In the genomic region with DNA sequence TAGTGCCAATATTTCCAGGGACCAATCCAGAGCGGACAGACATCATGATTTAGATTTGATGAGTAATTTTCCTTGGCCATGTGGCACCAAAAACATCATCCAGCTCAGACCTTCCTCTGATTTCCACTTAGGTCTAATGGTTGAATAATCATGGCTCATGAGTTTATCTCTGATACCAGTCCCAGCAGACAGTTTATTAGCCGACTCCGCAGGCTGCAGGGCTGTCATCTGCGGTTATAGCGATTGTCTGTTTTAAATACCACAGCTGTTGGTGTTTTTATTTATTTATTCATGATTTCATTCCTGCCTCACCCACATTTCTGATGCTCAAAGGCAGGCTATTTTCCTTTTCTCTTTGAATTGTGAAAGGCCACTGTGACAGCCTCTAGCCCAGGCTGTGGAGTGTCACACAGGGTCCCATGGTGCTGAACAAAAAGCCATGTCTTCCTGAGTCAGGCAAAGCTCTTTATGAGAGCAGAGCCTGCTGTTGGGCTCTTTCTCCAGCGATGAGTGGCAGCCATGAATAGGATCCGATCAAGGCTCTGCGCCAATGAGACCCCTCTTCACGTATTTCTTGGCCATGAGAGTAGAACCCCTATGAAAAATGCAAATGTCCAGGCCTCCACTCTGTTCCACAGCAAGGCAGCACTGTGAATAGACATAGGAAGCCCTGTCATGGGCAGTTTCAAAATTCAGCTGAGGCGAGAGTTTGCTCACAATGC, we compare ENCODE assay signal across 13 mouse cellular contexts.
A peak's percentile ranks its signal among the peaks of the same experiment; 100 is the strongest.
DNase-seq lines count a peak whose midpoint lies in the region; ATAC-seq and TF ChIP-seq lines count a peak whose summit lies in the region.
"Had no signal": no experiment of that assay in that cellular context is flagged by ENCODE, and none has a peak within 500 bp of the region (broad histone marks: within the 10 kb centered on the region; RNA-seq: fewer than 3 reads in every experiment).

No protein-coding gene starts in this region.

- no peak overlapping the region for H3K4me3 ChIP-seq in lung, embryonic 14.5 days (ENCODE audit: low read depth, low read length)
- no peak overlapping the region for H3K4me3 ChIP-seq in hindbrain, postnatal 0 days (ENCODE audit: low read length)
- H3K4me3 ChIP-seq in neural tube, embryonic 13.5 days: no peak overlapping the region
- H3K4me3 ChIP-seq: heart, embryonic 13.5 days; intestine, embryonic 15.5 days; lung, embryonic 15.5 days; myocyte had no signal

- no peaks in the 10 kb centered on the region for H3K9me3 ChIP-seq in lung, embryonic 14.5 days (ENCODE audit: low read depth, low read length)
- no peaks in the 10 kb centered on the region for H3K9me3 ChIP-seq in hindbrain, postnatal 0 days (ENCODE audit: low read length)
- H3K9me3 ChIP-seq in neural tube, embryonic 13.5 days: no peaks in the 10 kb centered on the region
- H3K9me3 ChIP-seq: heart, embryonic 13.5 days; intestine, embryonic 15.5 days; lung, embryonic 15.5 days had no signal

- no peaks in the 10 kb centered on the region for H3K36me3 ChIP-seq in lung, embryonic 14.5 days (ENCODE audit: insufficient read depth)
- H3K36me3 ChIP-seq in hindbrain, postnatal 0 days (ENCODE audit: insufficient read depth, low read length): no peaks in the 10 kb centered on the region
- H3K36me3 ChIP-seq in neural tube, embryonic 13.5 days: no peaks in the 10 kb centered on the region
- H3K36me3 ChIP-seq: heart, embryonic 13.5 days; intestine, embryonic 15.5 days; lung, embryonic 15.5 days had no signal

- ATAC-seq in lung, embryonic 14.5 days (ENCODE audit: insufficient read depth): 0 out of 2 replicates have a peak, but pooled peaks have one; percentile 38
- peak; percentile 97 for ATAC-seq in hindbrain, postnatal 0 days
- peak; percentile 81 for ATAC-seq in neural tube, embryonic 13.5 days (ENCODE audit: low read depth)
- ATAC-seq: intestine, embryonic 15.5 days had no signal

- peak; percentile 35 to 56 for DNase-seq in cerebellum, postnatal 10 days
- no peak for DNase-seq in cerebellum, adult 9-10 months
- no peak for DNase-seq in lung, embryonic 14.5 days
- no peak for DNase-seq in lung, postnatal 10 days
- peak; percentile 79 for DNase-seq in hindbrain, postnatal 0 days (ENCODE audit: low spot score)
- no peak for DNase-seq in lung, postnatal 25 days (ENCODE audit: low spot score)
- DNase-seq in urinary bladder, postnatal 4 days (ENCODE audit: low spot score in 2 of 2): no peak
- DNase-seq: cerebellum, adult 18-20 months had no signal

- H3K27ac ChIP-seq in lung, embryonic 14.5 days (ENCODE audit: low read depth): no peak overlapping the region
- peak overlapping the region; percentile 59 for H3K27ac ChIP-seq in hindbrain, postnatal 0 days
- peak overlapping the region; percentile 72; the same call in 1 of the 2 replicates for H3K27ac ChIP-seq in neural tube, embryonic 13.5 days (replicated peaks)
- H3K27ac ChIP-seq: heart, embryonic 13.5 days; intestine, embryonic 15.5 days; lung, embryonic 15.5 days had no signal

- TF ChIP-seq CTCF in lung, embryonic 14.5 days (IDR thresholded peaks at IDR 0.05; ENCODE audit: low read depth): no peak
- TF ChIP-seq CTCF in hindbrain, postnatal 0 days (IDR thresholded peaks at IDR 0.05; ENCODE audit: low read depth): no peak

- no peak overlapping the region for H3K4me2 ChIP-seq in lung, embryonic 14.5 days
- no peak overlapping the region for H3K4me2 ChIP-seq in hindbrain, postnatal 0 days (ENCODE audit: low read depth, low read length)
- H3K4me2 ChIP-seq in neural tube, embryonic 13.5 days: no peak overlapping the region
- H3K4me2 ChIP-seq: heart, embryonic 13.5 days; intestine, embryonic 15.5 days; lung, embryonic 15.5 days had no signal

- no peak overlapping the region for H3K9ac ChIP-seq in lung, embryonic 14.5 days
- H3K9ac ChIP-seq in hindbrain, postnatal 0 days (replicated peaks; ENCODE audit: low read length): no peak overlapping the region
- H3K9ac ChIP-seq in neural tube, embryonic 13.5 days: no peak overlapping the region
- H3K9ac ChIP-seq: heart, embryonic 13.5 days; intestine, embryonic 15.5 days; lung, embryonic 15.5 days had no signal

- WGBS in lung, embryonic 14.5 days: 72% methylated on average over 10 of the region's 10 CpGs
- 31% methylated on average over 10 of the region's 10 CpGs for whole genome bisulfite sequencing in hindbrain, postnatal 0 days
- WGBS in neural tube, embryonic 13.5 days: 58% methylated on average over 10 of the region's 10 CpGs

- H3K4me1 ChIP-seq in lung, embryonic 14.5 days (ENCODE audit: insufficient read depth): no peaks in the 10 kb centered on the region
- H3K4me1 ChIP-seq in hindbrain, postnatal 0 days (ENCODE audit: insufficient read depth, low read length): peaks cover 3% of the 10 kb centered on the region; the same call in 1 of the 2 replicates
- H3K4me1 ChIP-seq in neural tube, embryonic 13.5 days (replicated peaks): peaks cover 11% of the 10 kb centered on the region
- H3K4me1 ChIP-seq: heart, embryonic 13.5 days; intestine, embryonic 15.5 days; lung, embryonic 15.5 days had no signal

- H3K27me3 ChIP-seq in lung, embryonic 14.5 days (ENCODE audit: insufficient read depth, low read length): no peaks in the 10 kb centered on the region
- no peaks in the 10 kb centered on the region for H3K27me3 ChIP-seq in hindbrain, postnatal 0 days (ENCODE audit: insufficient read depth, low read length)
- H3K27me3 ChIP-seq in neural tube, embryonic 13.5 days: no peaks in the 10 kb centered on the region
- H3K27me3 ChIP-seq: heart, embryonic 13.5 days; intestine, embryonic 15.5 days; lung, embryonic 15.5 days had no signal

Comparison
In these comparisons a context has a peak if more than half of its experiments do, and no peak if none do; other contexts are left out.
1. DNase-seq: peak in cerebellum, postnatal 10 days (2 of 2) and hindbrain, postnatal 0 days (single experiment); none in cerebellum, adult 9-10 months (single experiment), lung, embryonic 14.5 days (single experiment), lung, postnatal 10 days (single experiment), lung, postnatal 25 days (single experiment) and urinary bladder, postnatal 4 days (0 of 2).
2. ATAC-seq: peak in every context shown above with its lines; median percentile 97 in hindbrain, postnatal 0 days; 81 in neural tube, embryonic 13.5 days; 38 in lung, embryonic 14.5 days.